Mouse (Mus musculus): ENCODE results near the gene 1700057G04Rik. TPM values are rescaled to one million over a fixed set of nuclear protein-coding genes. Genes with fewer than 3 reads are reported as not detected.
"Not testable (repeated sequence)": the region's sequence is repeated elsewhere in the genome, so short reads cannot be mapped to it uniquely, and the experiment has no call there.

The 1700057G04Rik gene
- total RNA-seq, 2 experiments from 2014 or later: not detected

DNA sequence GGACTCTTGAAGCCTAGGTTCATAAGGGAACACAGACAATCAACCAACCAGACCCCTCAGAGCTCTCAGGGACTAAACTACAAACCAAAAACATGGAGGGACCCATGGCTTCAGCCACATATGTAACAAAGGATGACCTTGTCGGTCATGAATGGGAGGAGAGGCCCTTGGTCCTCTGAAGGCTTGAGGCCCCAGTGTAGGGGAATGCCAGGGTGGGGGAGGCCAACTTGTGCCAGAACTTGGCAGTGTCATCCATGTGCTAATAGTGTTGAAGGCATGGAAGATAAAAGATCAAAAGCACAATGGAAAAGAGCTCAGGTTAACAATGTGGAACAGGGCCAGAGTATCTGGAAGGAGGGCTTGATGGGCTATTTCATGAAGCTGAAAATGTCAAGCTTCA lies 10.9 kb upstream of the 1700057G04Rik start:
- intact Hi-C loops (cut with DNase I): no loop called here
- DNase-seq (ENCODE audit: low spot score in 2 of 2): no peak

DNA sequence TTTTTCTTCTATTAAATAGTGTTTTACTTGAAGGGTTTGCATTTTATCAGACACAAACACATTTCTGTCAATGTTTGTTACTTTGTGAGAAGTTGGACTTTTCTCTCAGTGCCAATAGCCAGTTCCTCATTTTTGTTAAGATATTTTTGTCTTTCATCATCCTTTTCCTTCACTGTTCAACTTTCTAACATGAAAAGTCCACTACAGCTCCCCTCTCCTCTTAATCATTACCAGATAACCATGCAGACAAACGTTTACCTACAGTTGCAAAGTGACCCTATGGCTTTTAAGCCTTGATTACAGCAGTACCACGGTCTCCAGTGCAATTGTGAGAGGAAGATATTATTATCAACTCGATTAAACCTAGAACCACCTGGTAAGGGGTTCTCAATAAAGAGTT lies 8.0 kb upstream of the 1700057G04Rik start:
- intact Hi-C loops (cut with DNase I): no loop called here
- DNase-seq (ENCODE audit: low spot score in 2 of 2): no peak

DNA sequence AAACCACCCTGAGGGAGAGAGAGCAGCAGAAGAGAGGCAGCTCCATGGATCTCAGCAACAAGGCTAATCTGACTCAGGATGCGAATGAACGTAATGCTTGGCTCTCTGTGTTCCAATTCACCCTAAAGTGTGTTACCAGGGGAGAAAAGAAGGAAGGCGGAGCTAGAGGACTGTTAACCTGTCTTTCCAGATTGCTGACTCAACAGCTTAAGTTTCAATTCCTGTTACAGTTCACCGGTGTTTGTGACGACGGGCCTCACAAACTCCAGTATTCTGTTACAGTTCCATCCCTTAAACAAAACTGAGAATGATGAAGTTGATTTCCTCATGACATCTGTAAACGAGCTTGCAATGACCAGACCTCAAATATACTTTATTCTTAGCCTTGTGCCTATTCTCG lies 4.1 kb upstream of the 1700057G04Rik start:
- DNase-seq (ENCODE audit: low spot score in 2 of 2): no peak

DNA sequence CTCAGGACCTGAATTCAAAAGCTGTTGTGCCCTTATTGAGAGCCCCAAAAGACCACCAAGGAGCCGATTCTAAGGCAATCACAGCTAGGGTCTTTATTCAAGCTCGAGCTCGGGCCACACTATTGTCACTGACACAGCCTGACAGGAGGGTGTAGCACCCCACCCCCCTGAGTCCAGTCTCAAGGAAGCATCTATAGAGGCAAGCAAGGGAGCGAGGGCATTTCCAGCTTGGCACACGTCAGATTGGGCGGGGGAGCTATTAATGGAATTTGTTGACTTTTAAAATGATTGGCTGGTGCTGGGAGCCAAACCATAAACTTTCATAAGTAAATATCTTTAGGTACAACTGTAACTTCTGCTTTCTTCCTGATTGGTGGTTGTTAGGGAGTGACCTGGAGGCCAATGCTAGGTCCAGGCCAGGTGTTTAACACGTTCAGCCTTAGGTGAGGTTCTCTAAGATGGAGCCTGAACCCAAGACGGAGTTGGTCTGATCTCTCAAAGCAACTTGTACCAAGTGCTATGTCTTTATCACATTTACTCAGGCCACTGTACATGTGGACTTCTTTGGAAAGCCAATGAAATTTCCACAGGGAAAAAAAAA lies 3.5 kb upstream of the 1700057G04Rik start:
- no peak for DNase-seq (ENCODE audit: low spot score in 2 of 2)

More for the DNA sequence above, 4.1 kb upstream of the 1700057G04Rik start:
- intact Hi-C loops (cut with DNase I): no loop called here

DNA sequence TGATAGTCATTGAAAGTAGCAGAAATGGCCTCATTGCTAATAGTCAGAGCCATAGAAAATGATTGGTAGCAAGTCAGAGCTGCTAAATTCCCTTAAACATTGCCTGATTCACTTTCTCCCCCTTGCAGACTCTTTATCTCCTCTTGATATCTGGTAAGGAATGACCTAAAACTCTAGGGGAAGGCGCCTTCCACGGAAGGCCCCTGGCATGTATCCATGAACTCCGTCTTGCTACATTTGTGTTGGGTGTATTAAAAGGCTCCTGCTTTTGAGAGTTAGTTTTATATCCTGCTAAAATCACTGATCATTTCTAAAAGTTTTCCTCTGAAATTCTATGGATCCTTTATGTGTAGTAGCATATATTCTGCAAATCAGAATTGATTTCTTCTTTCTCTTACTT lies 7.6 kb downstream of the 1700057G04Rik start:
- no peak for DNase-seq (ENCODE audit: low spot score in 2 of 2)

More for the DNA sequence above, 3.5 kb upstream of the 1700057G04Rik start:
- intact Hi-C loops (cut with DNase I): no loop called here

DNA sequence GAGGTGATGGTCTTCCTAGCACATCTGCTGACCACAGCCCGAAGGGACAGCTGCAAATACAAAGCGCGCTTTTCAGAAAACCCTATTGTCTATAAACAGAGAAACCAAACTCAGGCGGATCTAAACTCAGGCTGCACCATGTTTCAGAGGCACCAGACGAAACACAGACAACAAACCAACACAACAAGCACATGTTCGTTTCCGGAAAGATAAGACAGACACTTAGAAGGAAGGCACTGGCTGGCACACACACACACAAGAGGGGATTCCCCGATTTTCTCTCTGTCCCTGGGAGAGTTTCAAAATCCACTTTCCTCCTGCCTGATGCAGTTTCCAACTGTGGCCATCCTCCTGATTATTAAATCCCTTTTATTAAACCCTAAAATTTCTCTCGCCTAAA lies 16.8 kb downstream of the 1700057G04Rik start:
- DNase-seq (ENCODE audit: low spot score in 2 of 2); intact Hi-C loops (cut with DNase I): not testable (repeated sequence)

More for the DNA sequence above, 7.6 kb downstream of the 1700057G04Rik start:
- intact Hi-C loops (cut with DNase I): loop anchor here (5.0 kb wide), 1 partner anchor 89 kb away; no protein-coding TSS in a partner anchor

DNA sequence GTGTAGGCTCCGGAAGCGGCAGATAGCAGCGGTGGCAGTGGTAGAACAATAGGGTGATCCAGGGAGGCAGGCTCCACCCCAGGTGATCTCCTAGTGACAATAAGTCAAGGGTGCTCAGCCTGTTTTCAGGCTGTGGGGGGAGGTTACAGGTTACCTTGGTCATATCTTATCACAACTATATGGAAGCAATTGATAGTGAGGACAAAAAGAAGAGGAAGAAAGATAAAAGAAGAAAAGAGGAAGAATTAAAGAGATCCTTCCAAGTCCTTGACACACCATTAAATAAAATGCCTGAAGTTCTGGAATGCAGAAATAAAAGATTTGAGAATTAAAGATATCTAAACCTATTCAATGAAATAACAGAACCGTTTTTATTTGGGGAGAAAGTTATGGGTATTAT lies 17.6 kb downstream of the 1700057G04Rik start:
- intact Hi-C loops (cut with DNase I): no loop called here
- no peak for DNase-seq (ENCODE audit: low spot score in 2 of 2)

DNA sequence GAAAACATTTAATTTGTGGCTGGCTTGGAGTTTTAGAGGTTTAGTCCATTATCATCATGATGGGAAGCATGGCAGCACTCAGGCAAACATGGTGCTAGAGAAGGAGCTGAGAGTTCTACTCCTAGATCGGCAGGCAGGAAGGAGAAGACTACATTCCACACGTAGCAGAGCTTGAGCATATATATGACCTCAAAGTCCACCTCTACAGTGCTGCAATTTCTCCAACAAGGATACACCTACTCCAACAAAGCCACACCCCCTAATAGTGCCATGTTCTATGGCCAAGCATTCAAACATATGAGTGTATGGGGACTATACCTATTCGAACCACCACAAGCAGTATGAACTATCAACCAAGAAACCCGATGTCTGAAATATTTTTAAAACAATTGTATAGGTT lies 22.2 kb downstream of the 1700057G04Rik start:
- no peak for DNase-seq (ENCODE audit: low spot score in 2 of 2)
- intact Hi-C loops (cut with DNase I): no loop called here

DNA sequence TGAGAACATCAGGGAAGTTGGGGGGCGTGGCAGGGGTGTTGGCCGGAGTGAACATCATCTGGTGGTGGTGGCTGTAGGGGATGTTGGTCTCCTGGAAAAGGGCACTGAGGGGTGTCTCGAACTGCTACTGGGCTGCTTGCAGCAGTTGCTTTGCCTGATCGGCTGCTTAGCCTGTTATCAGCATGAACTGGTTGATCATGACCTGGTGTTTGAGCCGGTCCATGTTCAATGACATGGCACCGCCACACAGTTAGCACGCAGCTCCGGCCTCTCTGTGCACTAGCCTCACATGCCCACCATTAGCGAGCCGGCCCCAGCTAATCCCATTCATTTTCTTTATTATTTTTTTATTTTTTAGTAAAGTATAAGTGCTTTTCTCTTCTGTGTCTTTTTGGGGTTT lies 25.7 kb downstream of the 1700057G04Rik start:
- intact Hi-C loops (cut with DNase I): no loop called here
- DNase-seq (ENCODE audit: low spot score in 2 of 2): no peak

DNA sequence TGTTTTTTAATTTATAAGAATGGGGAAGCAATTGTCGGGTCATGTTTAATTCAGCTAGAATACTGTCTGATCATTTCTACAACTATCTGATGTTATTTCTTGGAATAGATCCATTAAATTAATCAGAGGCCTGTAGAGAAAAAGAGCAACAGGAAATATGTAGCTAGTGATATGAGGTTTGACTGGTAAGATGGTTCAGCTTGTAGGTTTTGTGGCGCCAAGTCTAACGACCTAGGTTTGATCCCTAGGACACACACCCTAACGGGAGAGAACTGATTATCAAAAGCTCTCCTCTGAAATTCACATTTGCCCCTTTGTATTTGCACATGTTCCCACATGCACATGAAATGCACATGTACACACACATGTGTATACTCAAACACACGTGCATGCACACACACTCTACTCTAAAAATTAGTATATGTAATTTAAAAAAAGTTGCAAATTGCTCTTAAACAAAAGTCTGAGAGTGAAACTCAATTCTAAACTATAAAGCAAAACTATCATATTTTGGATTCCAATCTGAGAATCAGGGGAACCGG lies 26.2 kb downstream of the 1700057G04Rik start:
- no peak for DNase-seq (ENCODE audit: low spot score in 2 of 2)
- intact Hi-C loops (cut with DNase I): no loop called here

DNA sequence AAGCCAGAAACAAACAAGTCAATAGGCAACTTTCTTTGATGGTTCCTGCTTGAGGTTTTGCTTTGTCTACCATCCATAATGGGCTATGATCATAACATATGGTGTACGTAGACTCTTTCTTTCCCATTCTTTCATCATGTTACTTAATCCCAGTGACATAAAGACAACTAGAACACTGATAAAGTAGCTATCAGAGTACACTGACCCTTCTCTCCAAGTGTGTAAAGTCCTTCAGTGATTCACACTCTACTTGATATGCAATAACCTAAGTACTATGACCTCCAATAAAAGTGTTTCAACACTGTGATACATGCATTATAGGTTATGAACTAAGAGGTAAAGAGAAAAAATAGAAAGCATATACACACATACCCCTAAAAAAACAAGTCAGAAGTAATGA lies 27.9 kb downstream of the 1700057G04Rik start:
- DNase-seq (ENCODE audit: low spot score in 2 of 2): no peak
- intact Hi-C loops (cut with DNase I): no loop called here

DNA sequence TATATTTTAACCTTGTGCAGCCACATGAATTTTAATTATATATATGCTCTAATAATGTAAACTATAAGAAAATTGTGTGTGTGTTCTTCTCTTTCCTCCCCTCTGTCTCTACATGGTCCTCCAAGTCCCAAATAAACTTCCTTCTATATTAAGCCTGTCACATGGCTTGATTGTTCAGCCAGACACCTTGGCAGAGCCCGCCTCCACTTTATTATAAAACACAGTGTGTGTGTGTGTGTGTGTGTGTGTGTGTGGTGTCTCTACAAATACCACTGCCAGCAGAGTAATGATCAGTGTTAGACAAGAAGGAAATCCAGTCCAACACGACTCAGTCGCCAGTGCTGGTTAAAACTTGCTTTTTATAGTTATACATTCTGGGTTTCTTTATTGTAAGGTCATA lies 28.5 kb downstream of the 1700057G04Rik start:
- DNase-seq (ENCODE audit: low spot score in 2 of 2): no peak
- intact Hi-C loops (cut with DNase I): no loop called here

DNA sequence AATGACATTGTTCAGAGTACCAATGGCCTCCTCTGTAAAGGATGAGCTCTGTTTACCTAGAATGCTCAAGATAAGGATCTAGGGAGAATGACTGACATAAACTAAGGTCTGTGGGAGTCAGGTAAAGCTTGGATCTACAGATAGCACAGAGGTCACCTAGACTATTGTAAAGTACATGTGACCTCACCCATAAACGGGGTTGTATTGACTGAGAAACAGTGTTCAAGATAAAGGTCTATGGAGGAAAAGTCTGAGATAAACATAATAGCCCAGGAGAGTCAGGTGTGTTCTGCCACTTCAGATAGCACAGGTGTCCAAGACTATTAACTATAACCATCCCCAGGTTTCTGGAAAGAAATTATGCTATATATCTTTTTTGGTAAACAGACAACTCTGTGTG lies 29.8 kb downstream of the 1700057G04Rik start:
- no peak for DNase-seq (ENCODE audit: low spot score in 2 of 2)
- intact Hi-C loops (cut with DNase I): no loop called here

DNA sequence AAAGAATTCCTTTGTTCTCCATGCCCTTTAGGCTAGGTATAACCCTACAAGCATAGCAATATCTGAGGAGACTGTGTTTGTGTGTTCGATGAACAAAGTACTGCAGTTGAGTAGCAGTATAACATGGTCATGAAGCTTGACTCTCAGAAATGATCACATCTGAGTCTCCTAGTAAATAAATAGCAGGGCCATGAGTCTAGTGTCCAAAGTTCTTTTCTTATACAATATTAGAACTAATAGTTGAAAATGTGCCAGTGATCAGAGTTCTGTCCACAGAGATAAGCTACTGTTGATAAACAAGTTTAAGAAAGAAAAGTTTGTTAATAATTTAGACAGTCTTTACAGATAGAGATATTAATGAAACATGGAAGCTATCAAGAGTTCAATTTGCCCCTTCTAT lies 42.7 kb downstream of the 1700057G04Rik start:
- intact Hi-C loops (cut with DNase I): no loop called here
- no peak for DNase-seq (ENCODE audit: low spot score in 2 of 2)

DNA sequence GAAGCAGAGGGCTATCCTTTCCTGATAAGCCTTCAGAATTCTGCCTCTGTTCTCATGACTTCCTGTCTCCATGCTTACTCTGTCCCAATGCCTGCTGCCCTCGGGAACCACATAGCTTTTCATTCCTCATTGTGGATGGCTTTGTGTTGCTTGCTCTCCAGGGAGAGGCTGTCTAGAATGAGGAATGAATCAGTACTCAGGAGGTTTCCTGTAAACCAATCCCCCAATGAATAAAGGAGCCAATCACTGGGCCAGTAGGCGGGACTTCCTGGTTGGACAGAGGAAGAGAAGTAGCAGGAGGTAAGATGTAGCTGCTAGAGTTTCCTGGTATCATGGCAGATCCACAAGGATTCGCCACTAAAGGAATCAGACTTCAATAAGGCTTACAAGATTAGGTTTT lies 44.1 kb downstream of the 1700057G04Rik start:
- DNase-seq (ENCODE audit: low spot score in 2 of 2): no peak
- intact Hi-C loops (cut with DNase I): no loop called here

DNA sequence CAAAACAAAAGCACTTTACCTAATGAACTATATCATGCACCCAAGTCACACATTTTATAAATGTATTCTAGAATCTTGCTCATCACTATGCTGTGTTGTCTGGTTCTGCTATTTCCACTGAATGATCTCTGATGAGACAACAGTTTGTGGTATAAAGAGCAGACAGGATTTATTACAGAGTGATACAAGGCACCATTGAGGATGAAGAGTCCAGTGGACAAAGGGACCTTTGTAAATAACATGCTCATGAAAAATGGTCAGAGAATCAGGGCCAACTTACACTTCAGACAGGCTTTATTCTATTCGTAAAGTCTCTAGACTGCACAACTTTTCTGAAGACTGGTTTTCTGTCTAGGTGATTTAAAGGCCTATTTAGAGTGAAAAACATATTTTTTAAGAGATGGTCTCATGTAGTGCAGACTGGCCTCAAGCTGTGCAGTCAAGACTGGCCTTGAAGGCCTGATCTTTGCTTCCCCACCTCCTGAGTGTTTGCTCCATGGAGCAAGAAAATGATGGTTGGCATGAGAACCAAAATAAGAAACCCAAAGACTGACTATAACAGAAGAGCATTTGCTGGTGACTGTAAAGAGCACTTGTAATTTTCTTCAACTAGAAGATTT lies 51.6 kb downstream of the 1700057G04Rik start:
- intact Hi-C loops (cut with DNase I): no loop called here
- DNase-seq (ENCODE audit: low spot score in 2 of 2): no peak

DNA sequence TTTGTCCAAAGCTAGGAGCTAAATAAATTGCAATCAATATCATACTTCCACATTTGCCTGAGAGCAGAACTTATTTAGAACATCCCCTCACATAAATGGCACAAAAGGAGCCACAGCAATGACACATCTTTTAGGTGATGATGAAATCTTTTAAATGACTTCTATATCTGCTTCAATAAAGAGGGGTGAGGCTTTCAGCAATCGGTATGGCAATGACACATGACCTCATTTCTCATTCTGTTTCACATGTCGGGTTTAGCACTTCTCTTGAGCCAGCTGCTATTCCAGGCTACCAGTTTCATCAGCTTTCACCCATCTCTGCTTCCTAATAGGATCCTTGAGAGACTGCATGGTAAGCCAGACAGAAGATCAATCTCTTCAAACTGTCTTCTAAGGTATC lies 54.3 kb downstream of the 1700057G04Rik start:
- intact Hi-C loops (cut with DNase I): no loop called here
- no peak for DNase-seq (ENCODE audit: low spot score in 2 of 2)

DNA sequence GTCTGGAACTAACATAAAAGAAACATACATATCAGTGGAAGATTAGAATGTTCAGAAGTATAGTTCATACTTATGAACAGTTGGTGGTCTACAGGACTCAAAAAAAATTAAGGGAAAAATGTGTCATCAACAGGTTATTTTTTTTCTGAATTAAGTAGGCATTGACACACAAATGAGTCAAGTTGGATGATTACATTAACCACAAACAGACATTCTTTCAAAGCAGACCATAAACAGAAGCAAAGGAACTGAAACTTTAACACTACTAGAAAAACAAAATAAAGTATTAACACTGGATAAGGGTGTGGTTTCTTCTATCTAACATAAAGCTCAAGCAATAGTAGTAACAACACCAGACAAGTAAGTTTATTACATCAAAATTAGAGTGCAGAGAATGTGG lies 59.7 kb downstream of the 1700057G04Rik start:
- intact Hi-C loops (cut with DNase I): no loop called here
- no peak for DNase-seq (ENCODE audit: low spot score in 2 of 2)

DNA sequence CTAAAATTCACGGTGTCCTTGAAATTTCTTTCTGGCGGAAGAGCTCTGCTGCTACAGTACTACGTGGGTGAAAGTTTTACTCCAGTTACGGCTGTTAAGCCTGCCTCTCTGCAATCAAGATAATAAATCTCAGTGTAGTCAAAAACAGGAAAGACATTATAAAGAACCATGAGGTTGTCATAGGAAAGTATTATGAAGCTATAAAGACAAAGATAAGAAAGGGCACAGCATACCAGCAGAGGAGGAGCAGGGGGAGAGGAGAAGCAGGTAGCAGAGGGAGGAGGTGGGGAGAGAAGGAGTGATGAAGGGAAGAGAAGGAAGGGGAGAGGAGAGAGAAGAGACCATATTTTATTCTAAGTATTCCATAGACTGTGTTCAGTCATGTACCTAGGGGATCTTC lies 64.7 kb downstream of the 1700057G04Rik start:
- intact Hi-C loops (cut with DNase I): loop anchor here (2.0 to 10.0 kb wide), 2 partner anchors 157 to 229 kb away; no protein-coding TSS in a partner anchor
- DNase-seq (ENCODE audit: low spot score in 2 of 2): no peak

DNA sequence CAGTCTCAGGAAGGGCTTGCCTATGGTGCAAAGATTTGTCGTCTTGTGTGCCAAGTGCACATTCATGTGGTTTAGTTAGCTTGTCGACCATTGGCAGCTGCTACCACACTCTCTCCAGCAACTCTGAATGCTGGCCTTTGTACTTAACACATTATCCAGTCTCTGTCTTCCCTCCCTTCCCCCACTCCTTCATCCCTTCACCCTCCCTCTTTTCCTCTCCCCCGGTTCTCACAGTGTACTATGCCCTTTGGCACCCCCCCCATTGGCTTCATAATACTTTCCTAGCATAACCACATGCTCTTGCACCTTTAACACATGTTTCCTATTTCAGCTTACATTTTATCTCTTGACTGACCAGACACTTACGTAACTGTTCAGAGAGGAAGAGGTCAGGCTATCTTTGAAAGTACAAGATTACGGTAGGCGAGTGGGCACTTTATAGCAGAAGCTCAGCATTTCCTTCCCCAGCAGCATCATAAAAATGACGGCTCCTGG lies 65.6 kb downstream of the 1700057G04Rik start:
- no peak for DNase-seq (ENCODE audit: low spot score in 2 of 2)
- intact Hi-C loops (cut with DNase I): loop anchor here (2.0 to 10.0 kb wide), 2 partner anchors 158 to 230 kb away; no protein-coding TSS in a partner anchor

DNA sequence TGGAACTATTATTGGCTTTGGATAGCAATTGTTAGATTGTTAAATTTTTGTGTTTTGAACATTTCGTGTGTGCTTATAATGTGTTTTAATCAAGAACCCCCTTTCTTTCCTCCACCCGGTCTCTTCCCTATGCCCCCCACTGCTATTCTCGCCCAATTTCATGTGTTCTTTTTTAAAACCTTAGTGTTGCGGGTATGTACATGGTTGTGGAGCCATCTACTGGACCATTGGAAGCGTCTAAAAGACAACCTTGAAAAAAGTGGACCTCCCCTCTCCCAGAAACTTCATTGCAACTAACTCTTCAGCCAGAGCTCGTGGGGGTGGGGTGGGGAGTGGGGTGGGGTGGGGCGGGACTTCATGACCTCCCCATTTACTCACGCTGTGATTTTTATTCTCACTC lies 66.2 kb downstream of the 1700057G04Rik start:
- intact Hi-C loops (cut with DNase I): loop anchor here (2.0 to 10.0 kb wide), 2 partner anchors 159 to 231 kb away; no protein-coding TSS in a partner anchor
- DNase-seq (ENCODE audit: low spot score in 2 of 2): no peak

Measured in left cerebral cortex, postnatal 25 days (tissue).